Mouse (Mus musculus): Measurements from ENCODE around the gene Rcl1. TPM values are rescaled to one million over a fixed set of nuclear protein-coding genes. Genes with fewer than 3 reads are reported as not detected.
A peak's percentile ranks its signal among the peaks of the same experiment; 100 is the strongest.

Rcl1 gene
- total and polyA plus RNA-seq, 2 experiments from 2014 or later, result 23.6 to 34.6 TPM

DNA sequence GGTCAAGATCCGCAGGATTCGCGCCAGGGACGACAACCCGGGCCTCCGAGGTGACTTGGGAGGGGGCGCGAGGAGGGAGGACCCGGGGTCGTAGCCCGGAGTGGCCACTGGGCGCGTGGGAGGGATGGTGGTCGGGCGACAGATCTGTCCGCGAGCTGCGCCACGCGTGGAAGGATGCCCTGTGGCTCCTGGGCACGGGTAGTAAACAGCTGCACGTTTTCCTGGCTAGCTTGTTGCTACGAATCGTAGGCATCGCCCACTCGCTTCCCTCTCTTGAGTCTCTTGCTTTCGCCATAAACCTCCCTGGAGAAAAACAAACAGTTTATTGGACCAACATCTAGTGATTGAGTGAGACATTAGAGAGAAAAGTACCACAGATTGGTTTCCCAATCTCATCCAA, 416 bp downstream of the Rcl1 start:
- Histone ChIP-seq H3K27ac (ENCODE audit: low read depth, low read length) (no peak overlapping the region), H3K4me2 (ENCODE audit: low read depth, low read length, poor library complexity, severe bottlenecking) (peak overlapping the region; percentile 88), H3K9ac (replicated peaks; ENCODE audit: low read length, poor library complexity, severe bottlenecking) (peak overlapping the region; percentile 53), H3K4me1 (ENCODE audit: insufficient read depth, low read length) (no peaks in the 10 kb centered on the region), H3K36me3 (ENCODE audit: insufficient read depth, low read length) (no peaks in the 10 kb centered on the region), H3K4me3 (ENCODE audit: low read depth, low read length) (peak overlapping the region; percentile 61), H3K9me3 (ENCODE audit: low read length) (no peaks in the 10 kb centered on the region), H3K27me3 (ENCODE audit: insufficient read depth, low read length) (no peaks in the 10 kb centered on the region)
- under 1% methylated on average over 27 of the region's 27 CpGs for whole genome bisulfite sequencing
- peak; percentile 46 for DNase-seq (ENCODE audit: low spot score)
- no peak; the same call in 1 of the 2 replicates for TF ChIP-seq CTCF (IDR thresholded peaks at IDR 0.05)
- peak; percentile 65 for ATAC-seq (ENCODE audit: low FRiP score)

DNA sequence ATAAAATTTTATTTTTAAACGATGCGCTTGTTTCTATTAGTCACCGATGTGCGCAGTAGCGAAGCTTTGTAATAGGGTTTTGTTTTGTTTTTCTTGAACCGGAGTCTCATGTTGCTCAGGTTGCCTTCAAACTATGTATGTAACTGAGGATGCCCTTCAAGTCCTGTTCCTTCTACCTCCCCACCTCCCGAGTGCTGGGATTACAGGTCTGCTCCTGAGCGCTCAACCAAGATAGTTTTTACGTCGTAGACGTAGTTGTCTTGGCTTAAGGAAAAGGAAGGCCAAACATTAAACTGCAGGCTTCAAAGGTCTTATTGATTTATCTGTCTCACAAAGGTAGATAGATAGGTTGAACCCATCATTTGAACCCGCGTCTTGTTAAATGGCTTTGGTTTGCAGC, 923 bp downstream of the Rcl1 start:
- peak overlapping the region; percentile 61 for H3K4me3 ChIP-seq (ENCODE audit: low read depth, low read length)
- no peak overlapping the region for H3K27ac ChIP-seq (ENCODE audit: low read depth, low read length)
- H3K4me2 ChIP-seq (ENCODE audit: low read depth, low read length, poor library complexity, severe bottlenecking), result peak overlapping the region; percentile 88
- DNase-seq (ENCODE audit: low spot score) (no peak), ATAC-seq (ENCODE audit: low FRiP score) (no peak)
- H3K4me1 ChIP-seq (ENCODE audit: insufficient read depth, low read length), result no peaks in the 10 kb centered on the region
- H3K9ac ChIP-seq (replicated peaks; ENCODE audit: low read length, poor library complexity, severe bottlenecking), result peak overlapping the region; percentile 53; the same call in 1 of the 2 replicates
- H3K36me3 ChIP-seq (ENCODE audit: insufficient read depth, low read length), result no peaks in the 10 kb centered on the region
- WGBS, result 17% methylated on average over 13 of the region's 13 CpGs
- H3K9me3 ChIP-seq (ENCODE audit: low read length), result no peaks in the 10 kb centered on the region
- H3K27me3 ChIP-seq (ENCODE audit: insufficient read depth, low read length), result no peaks in the 10 kb centered on the region
- no peak for TF ChIP-seq CTCF (IDR thresholded peaks at IDR 0.05)

DNA sequence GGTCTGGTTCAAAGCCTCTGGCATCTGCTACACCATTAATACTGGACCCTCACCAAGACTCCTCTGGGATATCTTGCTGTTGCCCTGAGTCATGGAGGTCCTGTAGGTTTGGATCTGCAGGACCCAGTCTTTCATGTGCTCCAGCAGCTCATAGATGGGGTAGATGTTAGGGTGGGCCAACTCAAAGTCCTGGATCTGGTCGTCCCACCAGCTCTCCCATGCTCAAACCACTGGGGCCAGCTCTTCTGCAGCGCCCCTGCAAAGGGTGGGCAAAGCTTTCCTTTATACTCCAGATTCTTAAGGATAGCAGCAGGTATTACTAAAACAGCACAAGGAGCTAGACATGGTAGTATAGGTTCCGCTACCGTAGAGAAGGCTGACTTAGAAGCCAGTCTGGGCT, 4.6 kb downstream of the Rcl1 start:
- Histone ChIP-seq H3K9me3 (ENCODE audit: low read length) (no peaks in the 10 kb centered on the region), H3K4me3 (ENCODE audit: low read depth, low read length) (no peak overlapping the region), H3K36me3 (ENCODE audit: insufficient read depth, low read length) (no peaks in the 10 kb centered on the region), H3K27me3 (ENCODE audit: insufficient read depth, low read length) (no peaks in the 10 kb centered on the region), H3K27ac (ENCODE audit: low read depth, low read length) (no peak overlapping the region), H3K9ac (replicated peaks; ENCODE audit: low read length, poor library complexity, severe bottlenecking) (no peak overlapping the region), H3K4me1 (ENCODE audit: insufficient read depth, low read length) (no peaks in the 10 kb centered on the region), H3K4me2 (ENCODE audit: low read depth, low read length, poor library complexity, severe bottlenecking) (no peak overlapping the region)
- TF ChIP-seq CTCF (IDR thresholded peaks at IDR 0.05), result no peak
- DNase-seq (ENCODE audit: low spot score), result no peak
- WGBS, result 96% methylated on average over 4 of the region's 4 CpGs
- ATAC-seq (ENCODE audit: low FRiP score), result no peak

DNA sequence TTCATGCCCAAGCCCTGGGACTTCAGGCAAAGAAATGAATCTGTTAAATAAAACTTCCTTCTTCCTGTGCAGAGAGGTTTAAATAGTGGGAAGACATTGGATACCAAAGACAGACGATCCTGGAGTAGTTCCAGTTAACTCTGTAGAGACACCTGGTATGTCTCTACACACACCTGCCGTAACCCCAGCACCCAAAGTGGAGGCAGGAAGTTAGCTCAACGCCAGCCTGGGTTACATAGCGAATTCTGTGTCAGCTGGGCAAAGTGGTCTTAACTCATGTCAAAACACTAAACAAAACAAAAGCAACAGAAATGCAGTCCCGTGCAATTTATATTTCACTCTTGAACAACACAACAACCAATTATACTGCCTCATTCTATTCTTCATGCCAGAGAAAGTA, 5.1 kb downstream of the Rcl1 start:
- Histone ChIP-seq H3K36me3 (ENCODE audit: insufficient read depth, low read length) (no peaks in the 10 kb centered on the region), H3K4me2 (ENCODE audit: low read depth, low read length, poor library complexity, severe bottlenecking) (no peak overlapping the region), H3K27me3 (ENCODE audit: insufficient read depth, low read length) (no peaks in the 10 kb centered on the region), H3K9ac (replicated peaks; ENCODE audit: low read length, poor library complexity, severe bottlenecking) (no peak overlapping the region), H3K4me3 (ENCODE audit: low read depth, low read length) (no peak overlapping the region), H3K9me3 (ENCODE audit: low read length) (no peaks in the 10 kb centered on the region), H3K27ac (ENCODE audit: low read depth, low read length) (no peak overlapping the region), H3K4me1 (ENCODE audit: insufficient read depth, low read length) (no peaks in the 10 kb centered on the region)
- ATAC-seq (ENCODE audit: low FRiP score) (no peak), DNase-seq (ENCODE audit: low spot score) (no peak)
- WGBS, result 96% methylated on average over 5 of the region's 5 CpGs
- no peak for TF ChIP-seq CTCF (IDR thresholded peaks at IDR 0.05)

- H3K27ac ChIP-seq (ENCODE audit: low read depth, low read length), result no peak overlapping the region
- no peak for DNase-seq (ENCODE audit: low spot score)
- H3K9ac ChIP-seq (replicated peaks; ENCODE audit: low read length, poor library complexity, severe bottlenecking), result no peak overlapping the region
- H3K4me3 ChIP-seq (ENCODE audit: low read depth, low read length), result no peak overlapping the region
- H3K36me3 ChIP-seq (ENCODE audit: insufficient read depth, low read length), result no peaks in the 10 kb centered on the region
- H3K4me2 ChIP-seq (ENCODE audit: low read depth, low read length, poor library complexity, severe bottlenecking), result no peak overlapping the region
- ATAC-seq (ENCODE audit: low FRiP score), result no peak
- no peaks in the 10 kb centered on the region for H3K4me1 ChIP-seq (ENCODE audit: insufficient read depth, low read length)
- TF ChIP-seq CTCF (IDR thresholded peaks at IDR 0.05), result no peak
- no peaks in the 10 kb centered on the region for H3K27me3 ChIP-seq (ENCODE audit: insufficient read depth, low read length)
- no peaks in the 10 kb centered on the region for H3K9me3 ChIP-seq (ENCODE audit: low read length)
- WGBS, result 81% methylated on average over 8 of the region's 8 CpGs
Observed at GRCm38 (mm10) chr19:29112662-29113061, 11.5 kb downstream of the Rcl1 start.

DNA sequence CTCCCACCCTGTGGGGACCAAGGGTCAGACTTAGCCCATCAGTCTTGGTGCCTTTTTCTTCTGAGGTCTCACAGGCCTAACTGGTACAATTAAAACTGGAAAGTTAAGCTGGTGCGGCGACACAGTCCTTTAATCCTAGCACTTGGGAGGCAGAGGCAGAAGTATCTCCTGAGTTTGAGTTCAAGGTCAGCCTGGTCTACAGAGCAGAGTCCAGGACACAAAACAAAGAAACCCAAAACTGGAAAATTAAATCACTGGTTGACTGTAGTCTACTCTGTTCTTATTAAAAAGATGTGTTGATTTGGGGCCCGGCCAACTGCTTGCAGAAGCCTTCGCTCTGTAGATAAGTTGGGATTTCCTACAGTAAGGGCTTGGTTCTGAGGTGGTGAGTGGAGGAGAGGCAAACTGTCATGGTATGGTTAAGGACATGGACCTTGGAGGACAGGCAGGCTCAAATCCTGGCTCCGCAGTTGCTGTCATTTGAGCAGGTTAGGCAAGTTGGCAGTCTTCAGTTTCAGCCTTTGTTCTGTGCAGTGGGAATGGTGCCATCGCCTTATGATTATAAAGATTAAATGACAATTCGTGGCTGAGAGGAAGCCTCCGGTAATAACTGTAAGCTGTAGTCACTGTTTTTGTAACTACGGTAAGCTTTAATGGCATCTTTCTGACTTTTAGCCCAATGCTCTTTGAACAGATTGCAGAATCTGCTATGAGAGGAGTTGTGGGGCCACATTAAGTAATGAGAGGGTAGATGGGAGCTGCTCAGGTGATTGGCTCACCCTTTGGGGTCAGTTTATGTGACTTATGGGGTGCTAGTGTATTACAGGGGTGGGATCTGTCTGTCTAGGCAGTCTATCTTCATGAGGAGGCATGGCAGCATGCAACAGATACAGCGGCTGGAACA, 12.8 kb downstream of the Rcl1 start:
- no peak for TF ChIP-seq CTCF (IDR thresholded peaks at IDR 0.05)
- H3K9ac ChIP-seq (replicated peaks; ENCODE audit: low read length, poor library complexity, severe bottlenecking), result no peak overlapping the region
- no peak for ATAC-seq (ENCODE audit: low FRiP score)
- DNase-seq (ENCODE audit: low spot score), result no peak
- no peak overlapping the region for H3K4me3 ChIP-seq (ENCODE audit: low read depth, low read length)
- H3K27ac ChIP-seq (ENCODE audit: low read depth, low read length), result no peak overlapping the region
- no peak overlapping the region for H3K4me2 ChIP-seq (ENCODE audit: low read depth, low read length, poor library complexity, severe bottlenecking)
- no peaks in the 10 kb centered on the region for H3K36me3 ChIP-seq (ENCODE audit: insufficient read depth, low read length)
- WGBS, result 98% methylated on average over 10 of the region's 10 CpGs
- H3K4me1 ChIP-seq (ENCODE audit: insufficient read depth, low read length), result no peaks in the 10 kb centered on the region
- H3K27me3 ChIP-seq (ENCODE audit: insufficient read depth, low read length), result no peaks in the 10 kb centered on the region
- no peaks in the 10 kb centered on the region for H3K9me3 ChIP-seq (ENCODE audit: low read length)
